Mouse (Mus musculus): ENCODE measurements around the gene Raly. TPM values are rescaled to one million over a fixed set of nuclear protein-coding genes. Genes with fewer than 3 reads are reported as not detected.

Gene Raly
- polyA plus RNA-seq, 1 experiment from 2014 or later, result 41.0 TPM

- ATAC-seq (ENCODE audit: low FRiP score), result no peak
- H3K36me3 ChIP-seq (replicated peaks; ENCODE audit: control insufficient read depth, insufficient read depth), result peaks cover 68% of the 10 kb centered on the region
- no peak overlapping the region for H3K27ac ChIP-seq
- no peak overlapping the region for H3K4me2 ChIP-seq (replicated peaks)
- H3K4me3 ChIP-seq (replicated peaks; ENCODE audit: low read length), result no peak overlapping the region
- H3K9ac ChIP-seq, result no peak overlapping the region
- H3K27me3 ChIP-seq (ENCODE audit: control insufficient read depth, insufficient read depth, low read length), result no peaks in the 10 kb centered on the region
- 91% methylated on average over 13 of the region's 13 CpGs for WGBS
- DNase-seq (ENCODE audit: low spot score), result no peak
- no peaks in the 10 kb centered on the region for H3K9me3 ChIP-seq (ENCODE audit: control insufficient read depth, low read length)
- no peaks in the 10 kb centered on the region for H3K4me1 ChIP-seq (replicated peaks; ENCODE audit: control insufficient read depth, insufficient read depth, low read length)
Measured at GRCm38 (mm10) chr2:154863672-154864071, 72.8 kb downstream of the Raly start.

DNA sequence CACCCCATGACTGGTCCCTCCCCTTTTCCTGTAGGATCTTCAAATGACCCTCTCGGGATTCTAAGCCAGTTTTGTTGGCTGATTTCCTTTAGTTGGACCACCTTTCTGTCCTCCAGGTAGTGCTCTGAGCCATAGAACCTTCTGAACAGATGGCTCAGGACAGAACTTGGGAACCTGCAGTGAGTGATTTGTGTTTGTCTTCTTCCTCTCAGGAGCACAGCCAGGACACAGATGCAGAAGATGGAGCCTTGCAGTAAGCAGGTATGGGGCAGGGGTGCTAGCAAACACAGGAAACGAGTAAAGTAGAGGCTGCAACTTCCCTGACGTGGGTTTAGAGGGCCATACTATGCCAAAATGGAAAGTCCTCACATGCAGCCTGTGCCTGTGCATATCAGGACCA, 74.8 kb downstream of the Raly start:
- Histone ChIP-seq H3K9me3 (ENCODE audit: control insufficient read depth, low read length) (no peaks in the 10 kb centered on the region), H3K4me3 (replicated peaks; ENCODE audit: low read length) (no peak overlapping the region), H3K27me3 (ENCODE audit: control insufficient read depth, insufficient read depth, low read length) (no peaks in the 10 kb centered on the region), H3K4me1 (replicated peaks; ENCODE audit: control insufficient read depth, insufficient read depth, low read length) (no peaks in the 10 kb centered on the region), H3K36me3 (replicated peaks; ENCODE audit: control insufficient read depth, insufficient read depth) (peaks cover 78% of the 10 kb centered on the region), H3K27ac (no peak overlapping the region), H3K9ac (no peak overlapping the region), H3K4me2 (replicated peaks) (no peak overlapping the region)
- WGBS, result 79% methylated on average over 3 of the region's 3 CpGs
- DNase-seq (ENCODE audit: low spot score) (no peak), ATAC-seq (ENCODE audit: low FRiP score) (no peak)

DNA sequence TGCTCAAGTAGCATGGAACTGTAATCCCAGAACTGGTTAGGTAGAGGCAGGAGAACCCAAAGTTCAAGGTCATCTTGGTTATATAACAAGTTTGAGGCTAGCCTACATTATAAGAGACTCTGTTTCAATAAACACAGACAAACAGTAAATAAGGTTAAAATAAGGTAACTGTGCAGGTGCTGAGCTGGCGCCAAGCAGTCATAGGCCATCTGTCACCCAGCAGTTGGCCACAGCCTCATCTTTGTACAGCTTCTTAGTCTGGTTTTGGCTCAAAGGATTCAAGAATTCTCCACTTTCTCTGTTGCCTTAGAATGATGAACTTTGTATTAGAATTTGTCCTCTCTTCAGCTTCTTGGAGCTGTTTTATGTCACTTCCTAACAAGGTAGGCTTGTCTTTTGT, 77.2 kb downstream of the Raly start:
- Histone ChIP-seq H3K36me3 (replicated peaks; ENCODE audit: control insufficient read depth, insufficient read depth) (peaks cover 93% of the 10 kb centered on the region), H3K27ac (no peak overlapping the region), H3K4me2 (replicated peaks) (no peak overlapping the region), H3K4me3 (replicated peaks; ENCODE audit: low read length) (no peak overlapping the region), H3K9ac (no peak overlapping the region), H3K4me1 (replicated peaks; ENCODE audit: control insufficient read depth, insufficient read depth, low read length) (no peaks in the 10 kb centered on the region), H3K9me3 (ENCODE audit: control insufficient read depth, low read length) (no peaks in the 10 kb centered on the region), H3K27me3 (ENCODE audit: control insufficient read depth, insufficient read depth, low read length) (no peaks in the 10 kb centered on the region)
- 93% methylated on average over 1 of the region's 1 CpGs for WGBS
- DNase-seq (ENCODE audit: low spot score) (no peak), ATAC-seq (ENCODE audit: low FRiP score) (no peak)

- peaks cover 89% of the 10 kb centered on the region for H3K36me3 ChIP-seq (replicated peaks; ENCODE audit: control insufficient read depth, insufficient read depth)
- no peaks in the 10 kb centered on the region for H3K9me3 ChIP-seq (ENCODE audit: control insufficient read depth, low read length)
- H3K4me1 ChIP-seq (replicated peaks; ENCODE audit: control insufficient read depth, insufficient read depth, low read length), result no peaks in the 10 kb centered on the region
- no peak overlapping the region for H3K4me3 ChIP-seq (replicated peaks; ENCODE audit: low read length)
- H3K27me3 ChIP-seq (ENCODE audit: control insufficient read depth, insufficient read depth, low read length), result no peaks in the 10 kb centered on the region
- no peak for DNase-seq (ENCODE audit: low spot score)
- no peak overlapping the region for H3K9ac ChIP-seq
- ATAC-seq (ENCODE audit: low FRiP score), result no peak
- H3K27ac ChIP-seq, result no peak overlapping the region
- H3K4me2 ChIP-seq (replicated peaks), result no peak overlapping the region
Measured at GRCm38 (mm10) chr2:154869954-154870641, 79.2 kb downstream of the Raly start.

GRCm38 (mm10) chr2:154876621-154877020, 85.7 kb downstream of the Raly start:
- Histone ChIP-seq H3K9ac (no peak overlapping the region), H3K27ac (no peak overlapping the region), H3K9me3 (ENCODE audit: control insufficient read depth, low read length) (no peaks in the 10 kb centered on the region), H3K27me3 (ENCODE audit: control insufficient read depth, insufficient read depth, low read length) (no peaks in the 10 kb centered on the region), H3K4me2 (replicated peaks) (no peak overlapping the region), H3K4me1 (replicated peaks; ENCODE audit: control insufficient read depth, insufficient read depth, low read length) (no peaks in the 10 kb centered on the region), H3K4me3 (replicated peaks; ENCODE audit: low read length) (no peak overlapping the region), H3K36me3 (replicated peaks; ENCODE audit: control insufficient read depth, insufficient read depth) (peaks cover 63% of the 10 kb centered on the region)
- WGBS, result 88% methylated on average over 2 of the region's 2 CpGs
- DNase-seq (ENCODE audit: low spot score), result no peak
- ATAC-seq (ENCODE audit: low FRiP score), result no peak

DNA sequence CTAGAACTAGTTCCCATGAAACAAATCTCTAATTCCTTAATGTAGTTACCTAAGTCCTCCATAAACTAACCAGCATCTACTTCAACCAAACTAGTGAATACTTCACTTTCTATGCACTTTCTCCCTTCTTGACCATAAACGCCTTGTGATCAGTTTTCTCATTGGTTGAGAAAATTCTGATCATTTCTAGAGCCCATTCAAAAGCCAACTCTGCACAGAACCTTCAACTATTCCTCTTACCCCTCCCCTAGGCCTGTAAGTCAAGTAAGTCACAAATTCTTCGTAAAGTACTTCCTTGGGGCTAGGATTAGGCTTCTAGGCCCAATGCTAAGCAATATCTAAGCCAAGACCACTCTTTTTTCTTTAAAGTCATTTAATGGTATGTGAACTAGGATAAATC, 100.7 kb downstream of the Raly start:
- H3K4me2 ChIP-seq (replicated peaks), result peak overlapping the region; percentile 81
- peak overlapping the region; percentile 89 for H3K4me3 ChIP-seq (replicated peaks; ENCODE audit: low read length)
- no peaks in the 10 kb centered on the region for H3K9me3 ChIP-seq (ENCODE audit: control insufficient read depth, low read length)
- no peaks in the 10 kb centered on the region; the same call in 1 of the 2 replicates for H3K27me3 ChIP-seq (ENCODE audit: control insufficient read depth, insufficient read depth, low read length)
- H3K9ac ChIP-seq, result peak overlapping the region; percentile 83
- WGBS, result 19% methylated on average over 2 of the region's 2 CpGs
- DNase-seq (ENCODE audit: low spot score) (no peak), ATAC-seq (ENCODE audit: low FRiP score) (no peak)
- no peak overlapping the region for H3K27ac ChIP-seq
- peaks cover 17% of the 10 kb centered on the region for H3K36me3 ChIP-seq (replicated peaks; ENCODE audit: control insufficient read depth, insufficient read depth)
- peaks cover 17% of the 10 kb centered on the region for H3K4me1 ChIP-seq (replicated peaks; ENCODE audit: control insufficient read depth, insufficient read depth, low read length)

GRCm38 (mm10) chr2:154892201-154893044, 101.5 kb downstream of the Raly start, which contains the start of gene Eif2s2:
Gene Eif2s2 (minus strand): TSS chr2:154892935.
- Histone ChIP-seq H3K27ac (peak within 1 kb of the TSS; percentile 66), H3K9ac (peak within 1 kb of the TSS; percentile 83), H3K4me1 (replicated peaks; ENCODE audit: control insufficient read depth, insufficient read depth, low read length) (peaks cover 17% of the 10 kb centered on the region), H3K4me3 (replicated peaks; ENCODE audit: low read length) (peak within 1 kb of the TSS; percentile 89), H3K9me3 (ENCODE audit: control insufficient read depth, low read length) (no peaks in the 10 kb centered on the region), H3K36me3 (replicated peaks; ENCODE audit: control insufficient read depth, insufficient read depth) (peaks cover 9% of the 10 kb centered on the region), H3K4me2 (replicated peaks) (peak within 1 kb of the TSS; percentile 81), H3K27me3 (ENCODE audit: control insufficient read depth, insufficient read depth, low read length) (no peaks in the 10 kb centered on the region; the same call in 1 of the 2 replicates)
- DNase-seq (ENCODE audit: low spot score) (peak; percentile 97), ATAC-seq (ENCODE audit: low FRiP score) (peak; percentile 97)
- under 1% methylated on average over 75 of the region's 75 CpGs for WGBS

GRCm38 (mm10) chr2:154893045-154893385, 102.1 kb downstream of the Raly start:
- DNase-seq (ENCODE audit: low spot score), result no peak
- no peak; the same call in 1 of the 2 replicates for ATAC-seq (ENCODE audit: low FRiP score)
- peaks cover 17% of the 10 kb centered on the region for H3K4me1 ChIP-seq (replicated peaks; ENCODE audit: control insufficient read depth, insufficient read depth, low read length)
- no peaks in the 10 kb centered on the region; the same call in 1 of the 2 replicates for H3K27me3 ChIP-seq (ENCODE audit: control insufficient read depth, insufficient read depth, low read length)
- peaks cover 3% of the 10 kb centered on the region; the same call in 1 of the 2 replicates for H3K36me3 ChIP-seq (replicated peaks; ENCODE audit: control insufficient read depth, insufficient read depth)
- peak overlapping the region; percentile 81 for H3K4me2 ChIP-seq (replicated peaks)
- H3K27ac ChIP-seq, result no peak overlapping the region
- WGBS, result 10% methylated on average over 12 of the region's 12 CpGs
- H3K9me3 ChIP-seq (ENCODE audit: control insufficient read depth, low read length), result no peaks in the 10 kb centered on the region
- H3K9ac ChIP-seq, result peak overlapping the region; percentile 38
- H3K4me3 ChIP-seq (replicated peaks; ENCODE audit: low read length), result peak overlapping the region; percentile 89

- DNase-seq (ENCODE audit: low spot score) (no peak), ATAC-seq (ENCODE audit: low FRiP score) (no peak)
- H3K4me3 ChIP-seq (replicated peaks; ENCODE audit: low read length), result peak overlapping the region; percentile 89; the same call in 1 of the 2 replicates
- no peaks in the 10 kb centered on the region for H3K36me3 ChIP-seq (replicated peaks; ENCODE audit: control insufficient read depth, insufficient read depth)
- H3K4me1 ChIP-seq (replicated peaks; ENCODE audit: control insufficient read depth, insufficient read depth, low read length), result peaks cover 17% of the 10 kb centered on the region
- no peaks in the 10 kb centered on the region for H3K9me3 ChIP-seq (ENCODE audit: control insufficient read depth, low read length)
- H3K27ac ChIP-seq, result no peak overlapping the region
- 0 out of 2 replicates have a peak overlapping the region, but pooled peaks have one; percentile 38 for H3K9ac ChIP-seq
- H3K4me2 ChIP-seq (replicated peaks), result peak overlapping the region; percentile 81
- WGBS, result 77% methylated on average over 4 of the region's 4 CpGs
- H3K27me3 ChIP-seq (ENCODE audit: control insufficient read depth, insufficient read depth, low read length), result no peaks in the 10 kb centered on the region; the same call in 1 of the 2 replicates
Measured at GRCm38 (mm10) chr2:154893548-154893947, 102.7 kb downstream of the Raly start.

Measured in hindbrain, embryonic 14.5 days (tissue).